Mouse (Mus musculus): ENCODE measurements around the gene Bub1b.
A peak's percentile ranks its signal among the peaks of the same experiment; 100 is the strongest.

The Bub1b gene

GRCm38 (mm10) chr2:118665616-118666015 is 67.6 kb downstream of the Bub1b start:
- DNase-seq (ENCODE audit: low read depth), result no peak

- no peak for DNase-seq (ENCODE audit: low read depth)
Measured at GRCm38 (mm10) chr2:118667181-118667580, 69.2 kb downstream of the Bub1b start.

DNA sequence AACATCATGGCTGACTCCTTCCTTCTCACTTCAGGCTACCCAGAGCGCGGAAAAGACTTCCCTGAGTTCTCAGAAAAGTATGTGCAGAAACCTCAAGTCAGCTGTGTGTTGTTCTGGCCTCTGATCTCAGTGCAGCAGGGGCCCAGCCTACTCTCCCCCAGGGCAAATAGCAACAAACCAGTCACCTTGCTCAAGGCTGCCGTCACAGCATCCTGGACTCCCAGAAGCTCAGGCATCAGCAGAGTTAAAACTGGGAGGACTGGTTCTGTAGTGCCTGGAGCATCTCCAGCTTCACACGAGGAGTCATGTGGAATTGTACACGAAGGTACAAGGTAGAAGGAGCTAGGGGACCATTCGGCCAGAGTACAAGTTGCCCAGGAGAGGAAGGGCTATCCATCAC is 71.2 kb downstream of the Bub1b start:
- DNase-seq (ENCODE audit: low read depth), result no peak

GRCm38 (mm10) chr2:118669785-118670184 is 71.8 kb downstream of the Bub1b start:
- DNase-seq (ENCODE audit: low read depth), result no peak

DNA sequence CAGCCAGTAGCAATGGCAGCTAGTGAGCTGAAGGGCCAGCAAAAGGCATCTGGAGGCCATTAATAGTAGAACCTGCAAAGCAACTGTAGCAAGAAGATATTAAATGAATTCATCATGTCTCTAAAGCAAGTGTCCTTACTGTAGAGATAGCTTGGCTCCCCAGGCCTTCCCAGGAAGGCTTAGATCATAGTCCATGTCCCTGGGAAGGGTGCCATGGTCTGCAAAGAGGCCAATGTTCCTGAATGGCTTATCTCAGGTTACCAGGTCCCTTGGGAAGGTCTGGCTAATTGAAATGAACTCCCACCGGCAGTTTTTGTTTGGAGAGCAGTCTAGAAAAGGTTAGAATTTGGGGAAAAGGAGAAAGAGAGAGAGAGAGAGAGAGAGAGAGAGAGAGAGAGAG is 73.7 kb downstream of the Bub1b start:
- no peak for DNase-seq (ENCODE audit: low read depth)

GRCm38 (mm10) chr2:118673686-118674465 is 75.9 kb downstream of the Bub1b start:
- no peak for DNase-seq (ENCODE audit: low read depth)

- no peak for DNase-seq (ENCODE audit: low read depth)
Measured at GRCm38 (mm10) chr2:118674500-118674899, 76.5 kb downstream of the Bub1b start.

- peak; percentile 45 for DNase-seq (ENCODE audit: low read depth)
Measured at GRCm38 (mm10) chr2:118676839-118677741, 79.1 kb downstream of the Bub1b start.

DNA sequence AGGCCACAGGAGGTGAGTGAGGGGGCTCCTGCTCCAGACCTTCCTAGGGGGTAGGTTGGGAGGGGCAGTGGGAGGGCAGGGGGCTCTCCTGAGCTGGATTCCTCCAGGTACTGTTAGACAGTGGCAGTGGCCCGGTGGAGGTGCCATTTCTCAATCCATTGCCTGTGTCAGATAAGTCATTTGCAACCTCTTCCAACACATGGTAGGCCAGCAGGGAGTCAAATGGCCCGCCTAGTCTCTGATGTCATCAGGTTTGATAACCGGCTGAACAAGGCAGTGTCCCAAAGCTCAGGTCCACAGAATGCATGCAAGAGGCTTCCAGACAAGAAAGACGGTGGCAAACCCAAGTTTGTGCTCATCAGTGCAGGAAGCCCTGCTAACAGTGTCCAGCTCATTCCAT is 79.8 kb downstream of the Bub1b start:
- DNase-seq (ENCODE audit: low read depth), result no peak

GRCm38 (mm10) chr2:118679577-118679976 is 81.6 kb downstream of the Bub1b start:
- DNase-seq (ENCODE audit: low read depth), result no peak

DNA sequence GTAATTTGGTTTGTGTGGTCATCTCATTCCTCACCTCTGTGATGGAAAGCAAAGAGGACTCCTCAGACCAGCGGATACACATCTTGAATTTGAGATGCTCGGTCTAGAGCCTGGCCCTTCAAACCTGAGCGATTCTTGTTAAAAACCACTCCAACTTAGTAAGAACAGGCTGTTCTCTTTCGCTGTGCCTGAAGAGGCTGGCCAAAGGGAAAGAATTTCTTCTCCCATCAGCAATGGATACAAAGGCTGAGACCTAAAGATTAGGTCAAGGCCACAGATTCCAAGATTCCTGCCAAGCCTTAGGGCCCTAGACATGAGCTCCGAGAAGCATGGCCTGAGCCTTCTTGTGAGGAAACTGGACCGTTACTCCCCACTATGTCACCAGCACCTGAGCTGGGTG is 82.9 kb downstream of the Bub1b start:
- DNase-seq (ENCODE audit: low read depth), result no peak

DNA sequence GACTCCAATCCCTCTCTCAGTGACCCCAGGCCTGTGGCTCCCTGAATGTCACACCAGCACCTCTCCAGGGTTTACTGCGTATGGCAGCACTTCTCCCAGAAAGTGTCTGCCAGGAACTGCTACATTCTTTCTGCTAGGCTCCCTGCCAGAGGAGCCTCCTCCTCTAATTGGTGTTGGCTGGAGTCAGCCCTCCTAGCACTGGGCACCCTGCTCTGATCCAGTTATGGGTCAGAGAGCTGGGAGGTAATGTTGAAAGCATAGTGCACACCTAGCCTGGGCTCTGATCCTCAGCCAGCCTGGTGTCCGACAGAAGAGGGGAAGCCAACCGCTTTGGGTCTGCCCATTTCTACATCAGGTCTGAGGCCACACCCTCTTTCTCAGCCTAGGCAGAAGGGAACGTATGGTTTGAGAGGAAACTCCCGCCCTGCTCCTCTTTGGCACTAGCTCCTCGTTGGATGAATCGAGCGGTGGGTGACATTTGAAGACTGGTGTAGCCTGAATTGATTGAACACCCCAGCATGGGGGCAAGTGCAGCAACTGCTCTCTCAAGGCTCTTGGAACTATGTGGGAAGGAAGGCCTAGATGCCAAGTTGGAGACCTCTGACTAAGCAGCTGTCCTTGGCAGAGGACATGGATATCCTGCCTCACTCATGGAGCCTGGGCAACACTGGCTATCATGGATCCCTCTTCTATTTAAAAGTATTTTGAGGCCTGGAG is 84.7 kb downstream of the Bub1b start:
- no peak for DNase-seq (ENCODE audit: low read depth)

GRCm38 (mm10) chr2:118685088-118685487 is 87.1 kb downstream of the Bub1b start:
- no peak for DNase-seq (ENCODE audit: low read depth)

GRCm38 (mm10) chr2:118686693-118687092 is 88.7 kb downstream of the Bub1b start:
- no peak for DNase-seq (ENCODE audit: low read depth)

DNA sequence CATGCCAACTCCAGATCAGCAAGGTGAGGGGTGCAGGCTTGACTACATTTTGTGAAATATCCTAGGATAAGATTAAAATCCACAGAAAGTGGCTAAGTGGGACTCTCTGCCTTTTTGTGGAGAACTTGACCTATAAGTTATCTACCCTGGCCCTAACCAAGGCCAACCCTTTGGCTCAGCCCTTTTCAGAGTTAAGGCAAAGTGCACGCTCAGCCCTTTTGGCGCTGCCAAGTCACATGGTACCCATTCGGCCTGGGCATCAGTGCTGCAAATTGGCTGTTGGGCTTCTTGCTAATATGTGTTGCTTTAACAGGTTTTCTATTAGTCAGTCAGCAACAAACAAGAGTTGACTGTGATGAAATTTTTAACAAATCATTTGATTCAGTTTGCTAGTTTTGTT is 89.8 kb downstream of the Bub1b start:
- no peak for DNase-seq (ENCODE audit: low read depth)

- DNase-seq (ENCODE audit: low read depth), result no peak
Measured at GRCm38 (mm10) chr2:118689875-118690274, 91.9 kb downstream of the Bub1b start.

Measured in naive thymus-derived CD4-positive, alpha-beta T cell, adult 2 months (primary cell).